Mouse (Mus musculus) hindbrain, embryonic 11.5 days (tissue): ENCODE results near the gene Sall2. TPM values are rescaled to one million over a fixed set of nuclear protein-coding genes. Genes with fewer than 3 reads are reported as not detected.
A peak's percentile ranks its signal among the peaks of the same experiment; 100 is the strongest.
"Not testable (repeated sequence)": the region's sequence is repeated elsewhere in the genome, so short reads cannot be mapped to it uniquely, and the experiment has no call there.

Source experiments
- ATAC-seq: fragments of 200-750 bp; cut with Nextera tagmentation; 2 replicates; pipeline ENCODE4 v1.8.0; 2017; ENCODE audit warnings: mild to moderate bottlenecking, moderate TSS enrichment, moderate library complexity; ENCODE audit not compliant: low FRiP score
- DNase-seq: peaks from one replicate; pipeline ENCODE4 v3.0.0-alpha.2; 2015; ENCODE audit warnings: low spot score
- H3K27ac ChIP-seq: fragments of 300-500 bp; sonication (generic); 2 replicates; pipeline ENCODE4 v1.5.1; 2014; ENCODE audit warnings: mild to moderate bottlenecking, low read depth, low read length
- H3K27me3 ChIP-seq: fragments of 300-500 bp; sonication (generic); 2 replicates; pipeline ENCODE4 v1.6.1; 2014; ENCODE audit warnings: mild to moderate bottlenecking, low read length, moderate library complexity, mixed read lengths; ENCODE audit not compliant: control insufficient read depth, insufficient read depth
- H3K36me3 ChIP-seq: fragments of 300-500 bp; sonication (generic); 2 replicates; pipeline ENCODE4 v1.6.1; 2014; ENCODE audit warnings: mild to moderate bottlenecking, low read length, moderate library complexity, mixed read lengths; ENCODE audit not compliant: control insufficient read depth, insufficient read depth
- H3K4me1 ChIP-seq: fragments of 300-500 bp; sonication (generic); replicated peaks from 2 replicates; pipeline ENCODE4 v1.6.1; 2014; ENCODE audit warnings: low read length, mixed read lengths; ENCODE audit not compliant: control insufficient read depth, insufficient read depth
- H3K4me2 ChIP-seq: fragments of 300-500 bp; sonication (generic); replicated peaks from 2 replicates; pipeline ENCODE4 v1.6.1; 2014; ENCODE audit warnings: mild to moderate bottlenecking, low read depth, low read length
- H3K4me3 ChIP-seq: fragments of 300-500 bp; sonication (generic); 2 replicates; pipeline ENCODE4 v1.5.1; 2014; ENCODE audit warnings: low read depth, low read length
- H3K9ac ChIP-seq: fragments of 300-500 bp; sonication (generic); 2 replicates; pipeline ENCODE4 v1.6.1; 2014; ENCODE audit warnings: low read depth, low read length
- H3K9me3 ChIP-seq: fragments of 300-500 bp; sonication (generic); 2 replicates; pipeline ENCODE4 v1.6.1; 2016; ENCODE audit warnings: low read length; ENCODE audit not compliant: control insufficient read depth
- WGBS: fragments of 180-500 bp; shearing (Covaris S2); extraction: QIAGEN DNeasy Blood & Tissue Kit; methylation state at CpG from one replicate; pipeline ENCODE4 v1.1.7; 2014; 5-methylcytosine and 5-hydroxymethylcytosine counted together
- polyA plus RNA-seq: library from polyadenylated mRNA; unstranded; fragments of >200 nt; fragmentation: Nextera tagmentation; extraction: Ambion mirVana; gene quantifications from 2 replicates; pipeline ENCODE4 v1.2.1, GENCODE M21; 2014

The Sall2 gene
- polyA plus RNA-seq, 1 experiment from 2014 or later = 37.7 TPM

DNA sequence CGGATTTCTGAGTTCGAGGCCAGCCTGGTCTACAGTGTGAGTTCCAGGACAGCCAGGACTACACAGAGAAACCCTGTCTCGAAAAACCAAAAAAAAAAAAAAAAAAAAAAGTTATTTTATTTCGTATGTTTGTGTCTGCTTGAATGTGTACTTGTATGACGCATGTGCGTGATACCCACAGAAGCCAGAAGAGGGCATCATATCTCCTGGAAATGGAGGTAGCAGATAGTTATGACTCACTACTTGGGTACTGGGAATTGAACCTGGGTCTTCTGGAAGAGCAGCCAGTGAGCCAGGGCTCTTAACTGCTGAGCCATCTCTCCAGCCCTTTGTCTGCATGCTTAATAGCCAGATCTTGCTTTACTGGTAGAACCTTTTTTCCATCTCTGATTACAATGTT is 18.2 kb downstream of the Sall2 start:
- H3K27me3 ChIP-seq, H3K4me1 ChIP-seq, DNase-seq, H3K4me2 ChIP-seq, ATAC-seq, H3K4me3 ChIP-seq, H3K9me3 ChIP-seq, H3K27ac ChIP-seq, H3K9ac ChIP-seq: not testable (repeated sequence)
- 94% methylated on average over 5 of the region's 6 CpGs for WGBS
- H3K36me3 ChIP-seq = peaks cover 27% of the 10 kb centered on the region

- no peaks in the 10 kb centered on the region for H3K4me1 ChIP-seq
- ATAC-seq (no peak), DNase-seq (no peak)
- no peak overlapping the region for H3K9ac ChIP-seq
- no peaks in the 10 kb centered on the region for H3K9me3 ChIP-seq
- H3K4me3 ChIP-seq = no peak overlapping the region
- no peak overlapping the region for H3K4me2 ChIP-seq
- 0 out of 2 replicates have a peak, but pooled peaks cover 2% of the 10 kb centered on the region for H3K36me3 ChIP-seq
- H3K27me3 ChIP-seq = no peaks in the 10 kb centered on the region
- WGBS = 93% methylated on average over 2 of the region's 2 CpGs
- H3K27ac ChIP-seq = no peak overlapping the region
These were observed 22.5 kb downstream of the Sall2 start for GRCm38 (mm10) chr14:52306100-52306499.

GRCm38 (mm10) chr14:52304644-52305271 is 23.8 kb downstream of the Sall2 start, which contains the start of gene Mettl3:
Gene Mettl3 (minus strand): TSS chr14:52305128.
- no peaks in the 10 kb centered on the region for H3K27me3 ChIP-seq
- ATAC-seq (peak; percentile 96), DNase-seq (peak; percentile 93)
- H3K36me3 ChIP-seq = no peaks in the 10 kb centered on the region
- H3K4me3 ChIP-seq = peak within 1 kb of the TSS; percentile 73
- H3K4me2 ChIP-seq = peak within 1 kb of the TSS; percentile 61
- peak within 1 kb of the TSS; percentile 73 for H3K9ac ChIP-seq
- 0% methylated on average over 41 of the region's 46 CpGs for WGBS
- H3K27ac ChIP-seq = peak within 1 kb of the TSS; percentile 88
- H3K4me1 ChIP-seq = no peaks in the 10 kb centered on the region
- H3K9me3 ChIP-seq = no peaks in the 10 kb centered on the region

DNA sequence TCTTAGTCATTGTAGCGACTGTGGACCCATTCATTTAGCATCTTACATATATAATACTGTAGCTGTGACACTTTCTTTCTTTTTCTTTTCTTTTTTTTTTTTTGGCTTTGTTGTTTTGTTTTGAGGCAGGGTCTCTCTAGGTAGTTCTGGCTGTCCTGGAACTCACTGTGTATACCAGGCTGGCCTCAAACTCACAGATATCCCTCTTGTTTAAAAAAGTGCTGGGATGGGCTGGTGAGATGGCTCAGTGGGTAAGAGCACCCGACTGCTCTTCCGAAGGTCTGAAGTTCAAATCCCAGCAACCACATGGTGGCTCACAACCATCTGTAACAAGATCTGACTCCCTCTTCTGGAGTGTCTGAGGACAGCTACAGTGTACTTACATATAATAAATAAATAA is 25.0 kb downstream of the Sall2 start:
- not testable (repeated sequence) for DNase-seq, H3K4me1 ChIP-seq, H3K27ac ChIP-seq, H3K36me3 ChIP-seq, H3K4me2 ChIP-seq, H3K4me3 ChIP-seq, H3K9me3 ChIP-seq, H3K9ac ChIP-seq, ATAC-seq, H3K27me3 ChIP-seq
- 90% methylated on average over 3 of the region's 3 CpGs for WGBS

GRCm38 (mm10) chr14:52295558-52296264 is 32.9 kb downstream of the Sall2 start:
- no peak overlapping the region for H3K4me2 ChIP-seq
- no peaks in the 10 kb centered on the region for H3K27me3 ChIP-seq
- peak; percentile 55 for DNase-seq
- no peaks in the 10 kb centered on the region for H3K4me1 ChIP-seq
- no peaks in the 10 kb centered on the region for H3K9me3 ChIP-seq
- H3K9ac ChIP-seq = no peak overlapping the region
- WGBS = 76% methylated on average over 6 of the region's 6 CpGs
- no peak overlapping the region for H3K27ac ChIP-seq
- peaks cover 6% of the 10 kb centered on the region; the same call in 1 of the 2 replicates for H3K36me3 ChIP-seq
- ATAC-seq = peak; percentile 63; the same call in 1 of the 2 replicates
- no peak overlapping the region for H3K4me3 ChIP-seq

GRCm38 (mm10) chr14:52284191-52284590 is 44.4 kb downstream of the Sall2 start:
- DNase-seq = no peak
- Histone ChIP-seq H3K27me3 (no peaks in the 10 kb centered on the region), H3K4me3 (no peak overlapping the region), H3K36me3 (peaks cover 12% of the 10 kb centered on the region), H3K4me1 (peaks cover 3% of the 10 kb centered on the region; the same call in 1 of the 2 replicates), H3K9me3 (no peaks in the 10 kb centered on the region), H3K9ac (no peak overlapping the region), H3K4me2 (no peak overlapping the region), H3K27ac (no peak overlapping the region)
- no peak for ATAC-seq
- 91% methylated on average over 3 of the region's 3 CpGs for WGBS

DNA sequence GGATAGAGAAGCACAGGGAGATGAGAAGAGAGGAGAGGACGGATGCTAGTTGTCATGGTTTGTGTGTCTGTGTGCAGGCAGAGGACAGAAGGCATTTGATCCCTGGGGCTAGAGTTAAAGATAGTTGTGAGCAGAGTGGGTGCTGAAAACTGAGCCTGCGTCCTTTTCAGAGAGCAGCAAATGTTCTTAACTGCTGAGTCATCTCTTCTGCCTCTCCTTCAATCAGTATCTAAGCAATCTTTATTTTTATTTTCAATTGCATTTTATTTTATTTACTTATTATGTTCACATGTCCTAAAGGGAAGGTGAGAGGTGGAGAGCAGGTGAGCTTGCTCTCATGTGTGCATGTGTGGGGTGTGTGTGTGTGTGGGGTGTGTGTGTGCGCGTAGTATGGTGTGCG is 44.9 kb downstream of the Sall2 start:
- Histone ChIP-seq H3K27ac (no peak overlapping the region), H3K4me3 (no peak overlapping the region), H3K4me2 (no peak overlapping the region), H3K4me1 (peaks cover 3% of the 10 kb centered on the region; the same call in 1 of the 2 replicates), H3K36me3 (peaks cover 12% of the 10 kb centered on the region), H3K9me3 (no peaks in the 10 kb centered on the region), H3K9ac (no peak overlapping the region), H3K27me3 (no peaks in the 10 kb centered on the region)
- over 99% methylated on average over 5 of the region's 5 CpGs for WGBS
- DNase-seq (no peak), ATAC-seq (no peak)

- Histone ChIP-seq H3K9me3 (no peaks in the 10 kb centered on the region), H3K9ac (peak overlapping the region; percentile 86), H3K4me1 (peaks cover 3% of the 10 kb centered on the region; the same call in 1 of the 2 replicates), H3K27me3 (no peaks in the 10 kb centered on the region), H3K4me2 (peak overlapping the region; percentile 59), H3K36me3 (no peaks in the 10 kb centered on the region), H3K27ac (peak overlapping the region; percentile 75), H3K4me3 (peak overlapping the region; percentile 91)
- WGBS = under 1% methylated on average over 19 of the region's 21 CpGs
- DNase-seq (no peak), ATAC-seq (peak; percentile 50; the same call in 1 of the 2 replicates)
These were observed 48.8 kb downstream of the Sall2 start for GRCm38 (mm10) chr14:52279747-52280120.
